8 mouse cellular contexts compared by ENCODE assay signal in genomic region chr17:43157781-43158501, GRCm38 (mm10).
A peak's percentile ranks its signal among the peaks of the same experiment; 100 is the strongest.
DNase-seq lines count a peak whose midpoint lies in the region; ATAC-seq and TF ChIP-seq lines count a peak whose summit lies in the region.

No protein-coding gene starts in this region.

- WGBS in forebrain, embryonic 11.5 days = 22% methylated on average over 15 of the region's 15 CpGs
- WGBS in hindbrain, postnatal 0 days = 8% methylated on average over 15 of the region's 15 CpGs
- WGBS in limb, embryonic 14.5 days = 18% methylated on average over 15 of the region's 15 CpGs
- WGBS in neural tube, embryonic 13.5 days = 13% methylated on average over 15 of the region's 15 CpGs

- peak; percentile 38 to 42 for DNase-seq in cerebellum, postnatal 10 days
- DNase-seq in cerebellum, adult 9-11 months = no peak
- DNase-seq in forebrain, embryonic 11.5 days (ENCODE audit: low spot score) = peak; percentile 61
- DNase-seq in hindbrain, postnatal 0 days (ENCODE audit: low spot score) = peak; percentile 66
- DNase-seq in limb, embryonic 14.5 days (ENCODE audit: low spot score) = peak; percentile 67
- no peak for DNase-seq in thymus, postnatal 0 days (ENCODE audit: low spot score)
- no peak for DNase-seq in spleen, postnatal 10 days (ENCODE audit: low spot score in 2 of 2)

- no peak for TF ChIP-seq POLR2A in limb, embryonic 14.5 days (IDR thresholded peaks at IDR 0.05; ENCODE audit: borderline replicate concordance, extremely low read depth, insufficient read depth, insufficient read length)

- H3K27me3 ChIP-seq in forebrain, embryonic 11.5 days (ENCODE audit: control insufficient read depth, insufficient read depth, low read length) = no peaks in the 10 kb centered on the region
- no peaks in the 10 kb centered on the region for H3K27me3 ChIP-seq in hindbrain, postnatal 0 days (ENCODE audit: insufficient read depth, low read length)
- H3K27me3 ChIP-seq in limb, embryonic 14.5 days (ENCODE audit: control insufficient read depth, insufficient read depth, low read length) = no peaks in the 10 kb centered on the region
- no peaks in the 10 kb centered on the region for H3K27me3 ChIP-seq in neural tube, embryonic 13.5 days

- ATAC-seq in forebrain, embryonic 11.5 days (replicated peaks; ENCODE audit: low FRiP score) = peak; percentile 89
- peak; percentile 91 for ATAC-seq in hindbrain, postnatal 0 days
- ATAC-seq in limb, embryonic 14.5 days (ENCODE audit: low FRiP score, low read depth) = peak; percentile 80
- peak; percentile 96 for ATAC-seq in neural tube, embryonic 13.5 days (ENCODE audit: low read depth)

- no peak overlapping the region; the same call in 1 of the 2 replicates for H3K4me3 ChIP-seq in forebrain, embryonic 11.5 days (ENCODE audit: low read depth, low read length)
- H3K4me3 ChIP-seq in hindbrain, postnatal 0 days (ENCODE audit: low read length) = peak overlapping the region; percentile 19
- H3K4me3 ChIP-seq in limb, embryonic 14.5 days (replicated peaks; ENCODE audit: low read length) = 0 out of 2 replicates have a peak overlapping the region, but pooled peaks have one; percentile 4
- peak overlapping the region; percentile 25 for H3K4me3 ChIP-seq in neural tube, embryonic 13.5 days

- no peak overlapping the region; the same call in 1 of the 2 replicates for H3K27ac ChIP-seq in forebrain, embryonic 11.5 days (ENCODE audit: low read depth, low read length)
- peak overlapping the region; percentile 45 for H3K27ac ChIP-seq in hindbrain, postnatal 0 days
- no peak overlapping the region for H3K27ac ChIP-seq in limb, embryonic 14.5 days (replicated peaks; ENCODE audit: low read depth, low read length)
- H3K27ac ChIP-seq in neural tube, embryonic 13.5 days (replicated peaks) = peak overlapping the region; percentile 89

- peaks cover 3% of the 10 kb centered on the region for H3K4me1 ChIP-seq in forebrain, embryonic 11.5 days (replicated peaks; ENCODE audit: control insufficient read depth, insufficient read depth, low read length)
- peaks cover 5% of the 10 kb centered on the region; the same call in 1 of the 2 replicates for H3K4me1 ChIP-seq in hindbrain, postnatal 0 days (ENCODE audit: insufficient read depth, low read length)
- H3K4me1 ChIP-seq in limb, embryonic 14.5 days (ENCODE audit: control insufficient read depth, insufficient read depth, low read length) = peaks cover 13% of the 10 kb centered on the region
- peaks cover 24% of the 10 kb centered on the region for H3K4me1 ChIP-seq in neural tube, embryonic 13.5 days (replicated peaks)

- H3K9ac ChIP-seq in forebrain, embryonic 11.5 days (ENCODE audit: low read length) = peak overlapping the region; percentile 16; the same call in 1 of the 2 replicates
- peak overlapping the region; percentile 18; the same call in 1 of the 2 replicates for H3K9ac ChIP-seq in hindbrain, postnatal 0 days (replicated peaks; ENCODE audit: low read length)
- H3K9ac ChIP-seq in limb, embryonic 14.5 days (ENCODE audit: low read depth, low read length, severe bottlenecking) = no peak overlapping the region
- peak overlapping the region; percentile 61; the same call in 1 of the 2 replicates for H3K9ac ChIP-seq in neural tube, embryonic 13.5 days

- H3K36me3 ChIP-seq in forebrain, embryonic 11.5 days (ENCODE audit: control insufficient read depth, insufficient read depth, low read length) = no peaks in the 10 kb centered on the region
- no peaks in the 10 kb centered on the region for H3K36me3 ChIP-seq in hindbrain, postnatal 0 days (ENCODE audit: insufficient read depth, low read length)
- H3K36me3 ChIP-seq in limb, embryonic 14.5 days (ENCODE audit: control insufficient read depth, insufficient read depth, low read length) = no peaks in the 10 kb centered on the region
- no peaks in the 10 kb centered on the region for H3K36me3 ChIP-seq in neural tube, embryonic 13.5 days

- H3K4me2 ChIP-seq in forebrain, embryonic 11.5 days (ENCODE audit: low read depth, low read length, severe bottlenecking) = peak overlapping the region; percentile 42; the same call in 1 of the 2 replicates
- H3K4me2 ChIP-seq in hindbrain, postnatal 0 days (ENCODE audit: low read depth, low read length) = peak overlapping the region; percentile 49
- H3K4me2 ChIP-seq in limb, embryonic 14.5 days (replicated peaks; ENCODE audit: low read depth, low read length, severe bottlenecking) = peak overlapping the region; percentile 42
- peak overlapping the region; percentile 51 for H3K4me2 ChIP-seq in neural tube, embryonic 13.5 days

- H3K9me3 ChIP-seq in forebrain, embryonic 11.5 days (ENCODE audit: control insufficient read depth, low read length) = no peaks in the 10 kb centered on the region
- H3K9me3 ChIP-seq in hindbrain, postnatal 0 days (ENCODE audit: low read length) = no peaks in the 10 kb centered on the region
- no peaks in the 10 kb centered on the region for H3K9me3 ChIP-seq in limb, embryonic 14.5 days (ENCODE audit: control insufficient read depth, low read length)
- no peaks in the 10 kb centered on the region for H3K9me3 ChIP-seq in neural tube, embryonic 13.5 days

- TF ChIP-seq CTCF in hindbrain, postnatal 0 days (IDR thresholded peaks at IDR 0.05; ENCODE audit: low read depth) = 0 out of 2 replicates have a peak, but pooled peaks have one; percentile 2

Comparison
In these comparisons a context has a peak if more than half of its experiments do, and no peak if none do; other contexts are left out.
1. DNase-seq: peak in cerebellum, postnatal 10 days (2 of 2), forebrain, embryonic 11.5 days (single experiment), hindbrain, postnatal 0 days (single experiment) and limb, embryonic 14.5 days (single experiment); none in cerebellum, adult 9-11 months (single experiment), thymus, postnatal 0 days (single experiment) and spleen, postnatal 10 days (0 of 2).
2. H3K27ac ChIP-seq: peak in hindbrain, postnatal 0 days (single experiment) and neural tube, embryonic 13.5 days (single experiment); none in forebrain, embryonic 11.5 days (single experiment) and limb, embryonic 14.5 days (single experiment).
3. Peak in every context shown above with its lines, with median percentiles within 50 percentile points of each other: ATAC-seq and H3K4me2 ChIP-seq.